Mouse (Mus musculus): ENCODE results near the gene Fam155a.

Gene Fam155a

DNA sequence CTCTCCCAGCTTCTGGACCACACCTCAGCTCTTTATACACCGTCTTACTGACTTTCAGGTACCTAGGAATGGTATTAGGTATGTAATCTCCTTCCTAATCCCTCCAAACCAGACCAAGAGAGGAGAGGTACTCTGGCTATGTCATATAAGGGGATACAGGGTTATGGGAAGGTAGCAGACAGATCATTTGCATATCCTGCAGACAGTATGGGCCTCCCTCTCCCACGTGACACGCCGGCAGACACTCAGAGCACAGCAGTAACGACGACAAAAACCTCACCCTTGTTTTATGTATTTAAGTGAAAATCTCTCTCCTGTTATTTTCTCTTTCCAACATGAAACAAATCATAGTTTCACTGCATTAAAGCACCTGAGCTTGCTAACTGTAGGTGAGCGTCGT is 496.8 kb downstream of the Fam155a start:
- no peak for DNase-seq (ENCODE audit: low spot score)

DNA sequence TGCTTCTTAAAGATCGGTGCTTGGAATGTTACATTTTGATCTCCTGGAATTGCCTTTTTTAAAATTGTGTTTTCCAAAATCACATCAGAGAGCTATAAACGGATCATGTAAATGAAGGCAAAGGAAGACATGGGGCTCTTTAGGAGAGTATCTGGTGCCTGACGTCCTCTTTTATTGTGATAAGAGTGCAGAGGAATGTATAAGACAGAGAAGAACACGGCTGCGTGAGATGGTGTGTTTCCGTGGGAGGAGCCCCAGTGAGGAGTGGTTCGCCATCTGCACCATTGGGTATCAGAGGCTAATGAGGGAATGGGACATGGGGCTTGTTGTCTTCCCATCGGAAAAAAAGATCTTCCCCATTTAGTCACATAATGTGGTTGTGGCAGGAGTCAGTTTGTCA is 506.6 kb downstream of the Fam155a start:
- DNase-seq (ENCODE audit: low spot score): no peak

DNA sequence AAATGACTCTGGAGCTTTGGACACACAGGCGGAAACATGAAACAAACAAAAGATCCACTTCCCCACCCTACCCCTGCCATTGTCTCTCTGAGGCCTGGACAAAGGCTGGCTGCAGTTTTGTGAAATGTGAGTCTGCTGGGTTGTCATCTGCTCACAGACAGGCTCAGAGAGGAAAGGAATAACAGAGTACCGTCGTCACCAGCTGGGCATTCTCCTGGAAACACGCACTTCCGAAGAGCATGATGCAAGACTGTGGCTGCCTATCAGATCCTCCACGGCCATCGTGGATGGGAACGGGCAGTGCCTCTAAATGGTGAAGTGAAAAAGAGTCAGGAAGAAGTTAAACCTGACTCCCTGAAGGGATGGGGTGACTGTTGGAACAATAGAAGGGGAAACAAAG is 509.4 kb downstream of the Fam155a start:
- no peak for DNase-seq (ENCODE audit: low spot score)

DNA sequence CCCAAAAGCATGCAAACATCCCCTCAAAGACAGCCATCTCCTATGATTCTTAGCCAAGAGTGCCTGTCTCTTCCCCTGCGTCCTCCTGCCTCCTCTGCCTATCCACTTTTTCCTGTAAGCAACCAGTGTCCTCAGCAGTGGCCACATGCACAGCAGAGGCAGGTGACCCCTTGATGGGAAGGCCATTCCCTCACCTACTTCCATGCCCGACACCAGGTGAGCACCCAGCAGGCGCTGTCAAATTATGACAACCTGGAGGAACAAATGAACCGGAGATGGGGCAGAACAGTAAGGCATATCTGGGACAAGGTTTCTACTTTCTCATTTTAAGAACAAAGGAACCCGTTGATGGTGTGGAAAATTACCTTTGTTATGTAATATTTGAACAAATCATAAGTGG is 515.6 kb downstream of the Fam155a start:
- no peak for DNase-seq (ENCODE audit: low spot score)

DNA sequence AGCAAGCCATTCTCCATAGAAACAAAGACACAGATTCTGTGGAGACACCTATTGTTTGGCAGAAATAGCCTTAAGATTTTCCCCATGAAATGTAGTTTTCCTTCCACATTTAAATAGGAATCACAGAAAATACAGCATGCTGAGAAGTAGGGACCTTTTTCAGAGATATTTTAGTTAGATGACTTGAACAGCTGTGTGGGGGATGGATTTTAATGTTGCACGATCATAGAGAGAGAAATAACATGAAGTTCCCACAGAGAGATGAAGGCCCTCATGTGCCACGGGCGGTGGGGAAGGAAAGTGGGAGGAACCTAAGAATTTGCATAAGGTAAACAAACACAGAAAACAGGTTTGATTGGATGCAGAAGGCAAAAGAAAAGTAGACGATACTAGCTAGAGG is 518.0 kb downstream of the Fam155a start:
- DNase-seq (ENCODE audit: low spot score): no peak

DNA sequence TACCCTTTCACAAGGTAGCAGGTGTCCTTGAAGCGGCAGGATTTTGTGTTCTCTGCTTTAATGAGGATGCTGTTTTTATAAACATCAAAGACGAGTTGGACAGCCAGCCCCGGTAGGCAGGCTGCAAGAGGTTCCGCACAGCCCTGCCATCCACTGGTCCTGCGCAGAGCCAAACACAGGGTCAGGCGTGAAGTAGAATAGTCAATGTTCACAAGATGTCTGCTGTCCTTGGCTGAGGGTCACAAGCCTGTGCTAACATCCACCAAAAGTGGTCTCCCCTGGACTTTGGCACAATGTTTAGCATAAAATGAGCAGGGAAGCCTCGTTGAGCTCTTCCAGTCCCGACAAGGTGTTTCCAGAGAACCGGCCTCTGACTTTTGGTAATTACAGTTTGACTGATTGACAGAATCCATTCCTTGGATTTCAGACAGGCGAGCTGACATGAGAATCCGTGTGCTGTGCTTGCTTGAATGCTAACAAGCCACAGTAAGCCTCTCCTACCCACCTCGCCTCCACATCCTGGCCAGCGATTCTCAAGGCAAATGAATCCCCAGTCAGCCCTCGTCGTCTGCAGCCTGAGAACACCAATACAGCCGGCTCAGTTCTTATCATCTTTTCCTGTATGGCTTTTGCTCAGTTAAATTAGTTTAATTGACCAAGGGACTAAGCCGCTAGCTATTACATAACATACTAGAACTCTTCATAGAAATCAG is 522.7 kb downstream of the Fam155a start:
- no peak for DNase-seq (ENCODE audit: low spot score)

DNA sequence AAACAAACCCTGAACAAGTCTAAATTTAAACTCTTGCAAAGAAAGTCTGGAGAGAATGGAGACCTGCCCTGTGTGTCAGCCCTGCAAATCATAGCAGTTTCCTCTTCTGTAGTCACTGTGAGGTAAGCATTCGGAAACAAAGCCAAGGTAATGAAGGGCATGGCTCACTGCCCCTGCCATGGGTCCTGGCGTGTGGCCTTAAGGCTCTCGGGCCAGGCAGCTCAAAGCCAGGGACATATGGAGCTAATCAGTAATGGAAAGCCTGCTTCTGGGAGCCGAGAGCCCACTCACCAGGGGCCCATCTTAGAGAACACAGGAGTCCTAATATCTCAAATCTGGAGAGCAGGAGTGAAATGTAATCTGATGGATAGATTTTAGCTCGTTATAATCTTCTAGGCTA is 525.0 kb downstream of the Fam155a start:
- DNase-seq (ENCODE audit: low spot score): no peak

DNA sequence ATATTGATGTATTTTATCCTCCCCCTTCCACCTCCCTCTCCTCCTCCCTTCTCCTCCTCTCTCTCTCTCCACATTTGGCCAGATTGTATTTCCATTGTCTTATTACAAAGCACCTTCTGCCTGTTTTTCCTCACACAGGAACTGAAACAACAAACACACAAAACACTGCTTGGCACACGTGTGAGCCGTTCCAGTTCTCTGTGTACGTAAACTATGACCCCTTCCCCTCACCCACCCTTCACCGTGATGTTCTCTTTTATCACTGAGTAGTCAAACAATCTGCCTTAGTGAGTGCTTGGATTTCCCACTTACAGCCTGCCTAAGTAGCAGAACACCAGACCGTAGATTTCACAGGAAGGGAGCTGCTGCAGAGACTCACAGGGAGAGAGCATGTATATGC is 530.0 kb downstream of the Fam155a start:
- DNase-seq (ENCODE audit: low spot score): no peak

DNA sequence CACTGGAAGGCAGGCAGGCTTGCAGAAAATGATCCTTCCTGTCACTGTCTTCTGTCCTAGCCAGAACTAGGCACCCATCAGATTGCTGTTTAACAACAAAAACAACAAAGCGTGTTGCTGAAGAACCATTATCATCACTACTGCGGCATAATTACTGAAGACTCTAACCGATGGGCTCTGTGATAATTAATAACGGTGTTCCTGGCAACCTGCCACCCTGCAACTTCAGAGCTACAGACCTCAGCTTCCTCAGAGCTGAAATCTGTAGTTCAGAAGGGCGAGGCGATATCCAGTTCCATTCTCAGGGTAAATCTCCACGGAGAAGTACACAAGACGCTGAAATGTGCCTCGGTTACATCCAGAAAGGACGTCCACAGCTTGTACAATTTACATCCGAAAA is 531.2 kb downstream of the Fam155a start:
- no peak for DNase-seq (ENCODE audit: low spot score)

DNA sequence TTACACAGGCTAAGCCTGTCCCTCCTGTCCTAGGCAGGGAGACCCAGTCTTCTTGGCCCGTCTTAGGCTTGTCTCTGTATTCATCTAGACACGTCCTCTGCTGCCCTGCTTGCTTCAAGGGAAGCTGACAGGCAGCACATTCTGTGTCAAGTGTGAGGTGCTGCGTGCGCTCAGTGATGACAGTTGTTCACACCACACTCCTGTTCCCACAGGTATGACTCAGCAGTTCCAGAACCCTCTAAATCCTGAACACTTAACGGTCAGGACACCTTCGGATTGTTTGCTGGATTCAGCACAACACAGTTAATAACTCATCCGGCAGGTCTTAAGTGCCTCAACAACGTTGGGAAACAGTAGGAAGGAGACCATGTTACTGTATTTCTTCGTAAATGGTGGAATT is 532.0 kb downstream of the Fam155a start:
- no peak for DNase-seq (ENCODE audit: low spot score)

DNA sequence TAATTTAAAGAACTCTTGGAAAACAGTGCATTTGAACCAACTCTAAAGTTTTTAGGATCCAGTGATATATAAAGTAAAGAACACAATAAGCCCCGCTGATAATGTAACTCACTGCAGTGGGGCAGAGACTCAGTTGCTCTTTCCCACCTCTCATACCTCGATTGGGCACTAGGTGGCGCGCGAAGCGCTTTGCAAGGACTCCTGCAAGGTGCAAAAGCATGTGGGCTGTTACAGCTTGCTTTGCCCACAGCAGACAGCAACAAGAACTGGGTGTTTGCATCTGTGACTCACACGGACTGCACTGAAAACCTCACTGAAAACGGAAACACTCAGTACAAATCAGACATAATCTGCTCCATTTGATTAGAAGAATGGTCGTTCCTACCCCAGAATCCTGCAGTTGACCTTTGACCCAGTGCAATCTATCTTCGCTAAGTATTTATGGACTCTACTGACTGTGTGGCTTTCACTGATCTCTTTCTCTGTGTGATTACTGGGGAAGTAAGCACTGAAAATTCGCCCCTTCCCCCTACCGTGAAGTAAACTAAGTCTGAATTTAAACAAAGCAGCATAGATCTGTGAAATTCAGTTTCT is 537.5 kb downstream of the Fam155a start:
- peak; percentile 92 for DNase-seq (ENCODE audit: low spot score)

DNA sequence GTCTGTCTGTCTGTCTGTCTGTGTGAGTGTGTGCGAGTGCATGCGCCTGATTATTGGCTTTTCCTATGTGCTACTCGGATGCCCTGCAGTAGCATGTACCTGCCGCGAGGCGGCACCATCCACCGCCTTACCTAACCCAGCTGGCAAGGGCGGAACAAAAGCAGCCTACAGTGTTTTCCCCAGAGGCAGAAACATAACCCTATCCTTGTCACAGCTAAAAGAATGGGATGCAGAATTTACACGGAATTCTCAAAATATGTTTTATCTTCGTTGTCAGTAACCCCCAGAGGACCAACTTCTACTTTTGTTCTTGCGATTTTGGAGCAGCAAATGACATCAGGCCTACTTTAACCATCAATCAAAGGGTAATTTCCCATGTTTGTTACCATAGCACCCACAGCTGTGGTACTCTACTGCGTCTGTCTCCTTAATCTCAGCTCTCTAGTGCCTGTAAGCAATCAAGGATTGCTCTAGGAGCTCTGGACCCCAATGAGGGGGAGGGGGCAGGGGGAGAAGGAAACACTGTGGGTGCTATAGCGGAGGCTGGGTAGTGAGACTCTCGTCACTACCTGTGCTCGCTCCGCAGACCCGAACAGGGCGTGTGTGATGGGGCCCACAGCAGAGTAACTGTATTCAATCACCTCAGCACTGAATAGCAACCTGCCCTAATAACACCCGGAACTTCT is 543.0 kb downstream of the Fam155a start:
- peak; percentile 76 for DNase-seq (ENCODE audit: low spot score)

DNA sequence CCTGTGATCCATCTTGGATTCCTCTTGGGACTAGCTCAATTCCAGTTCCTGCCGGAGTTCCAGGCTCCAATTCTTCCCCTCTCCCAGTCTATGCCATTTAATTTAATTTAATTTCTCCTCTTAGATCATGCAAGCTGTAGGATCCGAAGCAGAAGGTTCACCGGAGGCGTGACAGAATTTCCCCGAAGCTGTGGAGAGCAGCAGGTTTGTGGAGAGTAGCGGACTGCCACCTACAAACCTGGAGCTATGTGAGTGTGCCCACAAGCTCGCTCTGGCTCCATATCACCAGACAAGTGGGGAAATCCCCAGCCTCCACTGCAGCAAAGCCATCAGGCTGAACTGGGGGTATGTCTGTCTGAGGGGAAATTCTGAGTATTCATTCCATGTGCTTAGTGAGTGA is 544.2 kb downstream of the Fam155a start:
- peak; percentile 62 for DNase-seq (ENCODE audit: low spot score)

DNA sequence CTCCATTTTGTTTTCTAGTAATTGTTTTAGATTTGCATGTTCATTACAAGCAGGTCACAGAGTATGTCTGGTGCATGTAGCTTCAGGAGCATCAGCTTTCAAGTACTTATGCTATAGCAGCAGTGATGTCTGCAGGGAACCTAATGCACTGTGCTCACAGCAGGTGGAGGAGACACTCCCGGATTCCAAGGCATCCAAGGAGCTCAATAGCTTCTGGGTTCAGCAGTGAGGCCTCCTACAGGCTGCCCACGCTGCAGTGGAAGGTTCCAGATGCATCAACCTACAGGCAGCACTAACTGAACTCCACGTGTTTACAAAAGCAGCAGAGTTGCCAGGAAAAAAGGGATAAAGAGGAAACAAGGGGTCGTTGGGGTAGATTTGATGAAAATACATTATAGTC is 559.2 kb downstream of the Fam155a start:
- no peak for DNase-seq (ENCODE audit: low spot score)

DNA sequence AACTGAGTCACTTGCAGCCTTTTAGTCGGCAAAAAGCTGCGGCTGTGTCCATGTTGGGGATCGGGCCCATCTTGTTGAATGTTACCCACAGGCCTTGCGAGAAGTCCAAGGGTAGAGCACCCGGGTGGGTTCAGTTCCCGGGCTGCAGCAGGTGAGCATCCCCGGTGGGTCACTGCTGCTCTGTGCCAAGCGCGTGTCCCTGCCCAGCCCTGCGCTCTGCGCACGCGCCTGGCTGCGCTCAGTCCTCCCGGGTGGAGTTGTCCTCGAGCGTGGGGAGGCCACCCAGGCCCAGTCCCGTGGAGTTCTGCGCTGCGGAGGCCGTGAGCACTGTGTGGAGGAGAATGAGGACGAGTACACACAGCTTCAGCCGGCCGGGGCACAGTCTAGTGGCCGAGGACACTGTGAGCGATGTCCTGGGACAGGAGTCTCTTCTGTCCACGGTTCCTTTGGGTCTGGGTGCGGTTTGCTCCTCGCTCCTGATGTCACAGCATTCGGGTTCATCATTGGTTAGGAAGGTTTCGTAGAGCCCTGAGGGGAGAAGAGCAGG is 563.4 kb downstream of the Fam155a start:
- DNase-seq (ENCODE audit: low spot score): no peak

DNA sequence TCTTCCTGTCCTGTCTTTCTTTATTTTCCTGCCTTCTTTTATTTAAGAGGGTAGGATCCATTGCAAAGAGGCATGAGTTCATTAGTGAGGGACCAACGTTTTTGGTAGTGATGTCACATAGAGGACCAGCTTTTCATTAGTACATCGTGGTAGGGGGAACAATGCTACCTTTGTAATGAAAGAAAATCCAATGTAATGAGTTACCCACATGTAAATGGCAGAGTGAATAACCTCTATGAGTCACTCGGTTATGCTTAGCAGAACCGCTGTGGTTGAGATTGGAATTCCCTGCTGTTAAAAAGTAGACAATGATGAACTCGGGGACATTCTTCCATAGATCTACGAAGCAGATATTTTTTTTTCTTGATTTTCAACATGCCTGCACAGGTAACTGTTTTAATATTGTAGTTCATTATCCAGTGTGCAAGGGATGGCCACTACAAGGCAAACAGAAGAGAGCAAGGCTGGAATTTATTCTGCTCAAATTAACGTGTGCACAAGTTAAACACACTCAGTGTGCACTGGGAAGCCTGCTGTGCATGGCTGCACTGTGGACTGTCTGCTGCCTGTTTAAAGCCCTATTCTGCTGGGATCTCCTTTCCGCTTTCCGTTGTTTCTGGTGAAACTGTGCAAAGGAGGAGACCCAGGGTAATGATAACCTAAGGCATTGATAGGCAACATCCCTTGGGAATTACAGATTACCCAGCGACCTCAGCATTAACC is 566.5 kb downstream of the Fam155a start:
- no peak for DNase-seq (ENCODE audit: low spot score)

DNA sequence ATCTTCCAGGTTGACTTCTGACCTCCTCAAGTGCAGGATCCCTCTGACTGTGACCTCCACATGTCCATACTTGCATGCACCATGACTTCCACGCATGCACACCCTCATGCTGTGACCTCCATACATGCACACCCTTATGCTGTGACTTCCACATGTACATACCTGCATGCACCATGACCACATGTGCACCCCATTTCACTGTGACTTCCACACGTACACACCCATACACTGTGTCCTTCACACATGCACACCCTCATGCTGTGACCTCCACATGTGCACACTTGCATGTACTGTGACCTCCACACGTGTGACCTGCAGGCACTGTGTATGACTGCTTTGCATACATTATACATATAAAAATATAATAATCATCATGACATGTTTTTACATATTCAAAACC is 570.9 kb downstream of the Fam155a start:
- no peak for DNase-seq (ENCODE audit: low spot score)

DNA sequence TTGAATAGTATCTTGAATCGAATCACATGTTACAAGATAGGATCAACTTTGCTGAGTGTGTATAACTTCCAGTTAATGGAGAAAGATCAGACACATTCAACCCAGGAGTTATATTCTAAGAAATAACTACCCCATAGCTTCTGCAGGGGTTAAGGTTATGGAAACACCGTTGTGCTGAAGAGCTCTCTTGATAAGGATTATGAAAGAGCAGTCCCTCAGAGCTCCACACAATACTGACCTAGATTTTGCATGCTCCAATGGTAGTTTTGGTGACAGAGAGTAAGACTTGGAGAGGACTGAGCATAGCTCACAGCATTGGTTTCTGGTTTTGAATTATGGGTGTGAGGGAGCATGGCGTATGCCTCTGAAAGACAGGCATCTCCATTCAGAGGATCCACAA is 579.3 kb downstream of the Fam155a start:
- no peak for DNase-seq (ENCODE audit: low spot score)

DNA sequence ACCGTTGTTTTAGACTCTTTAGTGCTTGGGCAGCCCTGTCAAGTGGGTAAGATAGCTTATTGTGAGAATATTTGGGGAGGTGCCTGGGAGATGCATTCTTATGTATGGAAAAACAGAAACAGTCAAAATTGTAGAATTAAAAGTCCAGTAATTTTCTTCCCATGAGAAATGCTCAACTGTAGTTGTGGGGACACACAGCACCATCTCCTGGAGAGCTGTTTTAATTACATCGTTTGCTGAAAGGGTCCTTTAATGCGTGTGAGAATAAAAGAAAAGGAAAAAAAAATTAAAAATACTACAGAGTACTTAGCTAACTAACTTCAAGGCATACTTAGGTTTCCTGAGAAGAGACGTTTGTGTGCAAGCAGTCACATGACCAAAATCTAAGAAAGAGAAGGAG is 582.3 kb downstream of the Fam155a start:
- DNase-seq (ENCODE audit: low spot score): no peak

DNA sequence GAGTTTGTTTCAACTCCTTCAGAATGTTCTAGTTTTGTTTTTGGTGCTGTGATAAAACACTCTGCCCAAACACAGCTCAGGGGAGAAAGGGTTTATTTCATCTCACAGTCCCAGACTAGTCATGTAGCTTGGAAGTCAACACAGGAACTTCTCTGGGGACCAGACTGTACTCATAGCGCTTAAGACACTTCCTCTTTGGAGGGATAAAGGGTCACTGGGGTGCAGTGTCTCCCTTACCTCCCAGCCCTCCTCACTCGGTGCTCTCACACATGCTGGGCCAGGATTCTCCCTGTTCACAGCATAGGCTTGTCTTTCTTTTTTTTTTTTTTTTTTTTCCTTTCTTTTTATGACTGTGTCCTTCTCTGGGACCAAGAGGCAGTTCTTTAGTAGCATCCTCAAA is 585.8 kb downstream of the Fam155a start:
- no peak for DNase-seq (ENCODE audit: low spot score)

DNA sequence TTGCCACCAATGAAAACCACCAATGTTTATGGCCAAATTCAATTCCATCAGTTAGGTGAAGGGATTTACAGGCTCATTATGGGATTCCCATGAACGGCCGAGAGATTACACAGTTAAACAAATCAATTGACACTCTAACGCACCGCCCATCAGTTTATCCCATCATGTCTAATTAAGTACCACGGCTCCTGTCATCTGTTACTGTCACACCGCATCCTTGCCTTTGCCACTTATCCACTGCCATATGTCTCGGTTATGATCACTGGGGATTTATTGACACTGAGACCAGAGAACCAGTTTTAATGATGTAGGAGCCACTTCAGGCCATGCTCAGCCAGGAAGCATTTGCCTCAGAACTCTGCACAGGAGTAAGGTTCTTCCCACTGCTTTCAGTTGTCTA is 588.5 kb downstream of the Fam155a start:
- no peak for DNase-seq (ENCODE audit: low spot score)

DNA sequence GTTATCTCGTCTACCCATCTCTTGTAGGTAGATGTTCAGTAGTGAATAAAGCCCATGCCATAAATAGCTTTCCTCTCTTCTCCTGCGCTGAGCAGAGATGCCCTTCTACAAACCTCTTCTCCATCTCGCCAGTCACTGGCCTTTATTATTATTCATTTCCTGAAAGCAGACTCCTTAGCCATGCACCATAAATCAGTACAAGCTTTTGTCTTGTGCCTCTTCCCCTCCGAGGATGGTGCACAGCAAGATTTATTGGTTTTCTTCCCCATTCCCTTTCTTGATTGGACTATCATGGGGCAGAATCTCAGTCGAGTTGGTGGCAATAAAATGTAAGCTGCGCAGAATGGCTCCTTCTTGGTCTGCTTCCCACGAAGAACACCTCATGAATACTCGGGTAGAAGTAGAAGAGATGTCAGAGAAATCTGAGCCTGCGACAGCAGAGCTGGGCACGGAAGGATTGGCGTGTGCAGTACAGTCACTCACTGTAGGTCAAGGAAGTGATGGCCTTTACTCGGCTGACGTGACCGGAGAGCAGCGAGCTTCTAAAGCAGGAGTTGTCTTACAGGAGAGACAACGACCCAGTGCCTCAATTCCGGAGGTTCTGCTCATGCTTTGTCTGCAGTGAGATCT is 590.2 kb downstream of the Fam155a start:
- DNase-seq (ENCODE audit: low spot score): no peak

Measured in layer of hippocampus, adult 11-12 months (tissue).